Mouse (Mus musculus) embryonic facial prominence, embryonic 14.5 days (tissue): ENCODE data around the gene Hus1b. TPM values are rescaled to one million over a fixed set of nuclear protein-coding genes. Genes with fewer than 3 reads are reported as not detected.

Experiments
- ATAC-seq: fragments of 200-750 bp; cut with Nextera tagmentation; 2 replicates; pipeline ENCODE4 v1.8.0; 2017; ENCODE audit warnings: low read depth, moderate number of reproducible peaks, moderate TSS enrichment
- DNase-seq: peaks from one replicate; pipeline ENCODE4 v3.0.0-alpha.2; 2015; ENCODE audit warnings: low spot score
- H3K27ac ChIP-seq: fragments of 300-500 bp; sonication (generic); replicated peaks from 2 replicates; pipeline ENCODE4 v1.5.1; 2014; ENCODE audit warnings: low read depth, mild to moderate bottlenecking, low read length, moderate library complexity
- H3K27me3 ChIP-seq: fragments of 300-500 bp; sonication (generic); replicated peaks from 2 replicates; pipeline ENCODE4 v1.6.1; 2014; ENCODE audit warnings: low read length; ENCODE audit not compliant: control insufficient read depth, insufficient read depth
- H3K36me3 ChIP-seq: fragments of 300-500 bp; sonication (generic); 2 replicates; pipeline ENCODE4 v1.6.1; 2014; ENCODE audit warnings: low read length, mixed read lengths; ENCODE audit not compliant: control insufficient read depth, insufficient read depth
- H3K4me1 ChIP-seq: fragments of 300-500 bp; sonication (generic); 2 replicates; pipeline ENCODE4 v1.6.1; 2014; ENCODE audit warnings: antibody characterized with exemption, low read length; ENCODE audit not compliant: control insufficient read depth, insufficient read depth
- H3K4me2 ChIP-seq: fragments of 300-500 bp; sonication (generic); 2 replicates; pipeline ENCODE4 v1.6.1; 2014; ENCODE audit warnings: low read depth, mild to moderate bottlenecking, low read length, moderate library complexity, mixed read lengths
- H3K4me3 ChIP-seq: fragments of 300-500 bp; sonication (generic); 2 replicates; pipeline ENCODE4 v1.5.1; 2014; ENCODE audit warnings: low read depth, mild to moderate bottlenecking, low read length
- H3K9ac ChIP-seq: fragments of 300-500 bp; sonication (generic); 2 replicates; pipeline ENCODE4 v1.6.1; 2014; ENCODE audit warnings: low read depth, mild to moderate bottlenecking, low read length, moderate library complexity, mixed read lengths
- H3K9me3 ChIP-seq: fragments of 300-500 bp; sonication (generic); 2 replicates; pipeline ENCODE4 v1.6.1; 2016; ENCODE audit warnings: low read length; ENCODE audit not compliant: control insufficient read depth
- WGBS: fragments of 180-500 bp; shearing (Covaris S2); extraction: QIAGEN DNeasy Blood & Tissue Kit; methylation state at CpG from one replicate; pipeline ENCODE4 v1.1.7; 2014; 5-methylcytosine and 5-hydroxymethylcytosine counted together
- polyA plus RNA-seq: library from polyadenylated mRNA; unstranded; fragments of >200 nt; fragmentation: Nextera tagmentation; extraction: Ambion mirVana; gene quantifications from 2 replicates; pipeline ENCODE4 v1.2.1, GENCODE M21; 2014

Gene Hus1b
- polyA plus RNA-seq, 1 experiment from 2014 or later = not detected

DNA sequence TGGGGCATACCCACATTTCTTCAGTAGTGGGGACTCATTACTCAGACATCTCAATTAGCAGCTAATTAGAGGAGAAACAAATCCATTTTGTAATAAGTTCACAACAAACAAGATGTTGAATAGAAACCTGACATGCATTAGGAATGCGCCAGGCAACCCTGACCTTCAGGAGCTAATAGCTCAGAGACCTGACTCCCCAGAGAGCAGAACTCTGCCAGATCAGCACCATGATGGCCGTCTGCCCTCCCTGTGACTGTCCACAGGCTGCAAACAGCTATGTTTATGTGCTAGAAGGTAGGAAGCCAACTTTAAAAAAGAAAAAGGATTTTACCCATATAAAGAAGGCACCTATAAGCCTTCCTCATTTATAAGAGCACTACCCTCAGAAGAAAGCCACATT, 45.3 kb downstream of the Hus1b start:
- H3K36me3 ChIP-seq = peaks cover 36% of the 10 kb centered on the region
- H3K27me3 ChIP-seq = no peaks in the 10 kb centered on the region
- H3K4me1 ChIP-seq = no peaks in the 10 kb centered on the region
- H3K9ac ChIP-seq = no peak overlapping the region
- no peak overlapping the region for H3K4me2 ChIP-seq
- H3K9me3 ChIP-seq = no peaks in the 10 kb centered on the region
- no peak for ATAC-seq
- WGBS = 34% methylated on average over 2 of the region's 2 CpGs
- no peak for DNase-seq
- no peak overlapping the region for H3K27ac ChIP-seq
- H3K4me3 ChIP-seq = no peak overlapping the region

GRCm38 (mm10) chr13:30901387-30902041, 46.0 kb downstream of the Hus1b start:
- no peak overlapping the region for H3K9ac ChIP-seq
- H3K4me1 ChIP-seq = no peaks in the 10 kb centered on the region
- 83% methylated on average over 7 of the region's 7 CpGs for WGBS
- no peak overlapping the region for H3K4me3 ChIP-seq
- no peak overlapping the region for H3K4me2 ChIP-seq
- peaks cover 36% of the 10 kb centered on the region for H3K36me3 ChIP-seq
- DNase-seq (no peak), ATAC-seq (no peak)
- H3K27ac ChIP-seq = no peak overlapping the region
- H3K9me3 ChIP-seq = no peaks in the 10 kb centered on the region
- no peaks in the 10 kb centered on the region for H3K27me3 ChIP-seq

Other genes with a start within 250 kb of the Hus1b start
- 0.20 and 0.33 TPM in 2 replicates for gene Irf4, start 198.5 kb downstream of the Hus1b start, polyA plus RNA-seq
- 26.8 and 32.8 TPM in 2 replicates for gene Exoc2, start 26.3 kb upstream of the Hus1b start, polyA plus RNA-seq
- 0.10 TPM in 1 of 2 replicates, not detected in the other for gene Gm5447, start 26.4 kb upstream of the Hus1b start, polyA plus RNA-seq